Mouse (Mus musculus) embryo, embryonic 11.5 days (tissue): ENCODE measurements around the gene Bcl2.

Source experiments
- DNase-seq: peaks from one replicate; pipeline ENCODE4 v3.0.0-alpha.2; 2012; ENCODE audit warnings: low read depth, low spot score

Gene Bcl2

GRCm38 (mm10) chr1:106513890-106514643 is 200.0 kb downstream of the Bcl2 start:
- DNase-seq: no peak

- DNase-seq: no peak
These were observed 200.6 kb downstream of the Bcl2 start for GRCm38 (mm10) chr1:106513481-106513880.

GRCm38 (mm10) chr1:106511593-106511992 is 202.5 kb downstream of the Bcl2 start:
- DNase-seq: peak; percentile 54

- no peak for DNase-seq
These were observed 206.5 kb downstream of the Bcl2 start for GRCm38 (mm10) chr1:106507556-106507955.

GRCm38 (mm10) chr1:106503910-106504309 is 210.2 kb downstream of the Bcl2 start:
- no peak for DNase-seq

GRCm38 (mm10) chr1:106503407-106503806 is 210.7 kb downstream of the Bcl2 start:
- no peak for DNase-seq

GRCm38 (mm10) chr1:106497999-106498398 is 216.1 kb downstream of the Bcl2 start:
- no peak for DNase-seq
